Mouse (Mus musculus) left cerebral cortex, postnatal 36 days (tissue): ENCODE results near the gene Npff. TPM values are rescaled to one million over a fixed set of nuclear protein-coding genes. Genes with fewer than 3 reads are reported as not detected.

Experiments used
- total RNA-seq, 2 experiments: library from RNA; stranded (reverse); gene quantifications; 2 replicates each; pipeline ENCODE4 v1.2.3; 2021

The Npff gene
- total RNA-seq, 2 experiments from 2014 or later, result 1.8 to 5.1 TPM

Other genes with a start within 250 kb of the Npff start
- gene Mfsd5, start 245.5 kb downstream of the Npff start, total RNA-seq, result 10 to 100 TPM; 40.9 to 43.9 TPM
- gene Espl1, start 228.7 kb downstream of the Npff start, total RNA-seq, result 1 to 10 TPM; 1.1 TPM
- gene Pfdn5, start 198.8 kb downstream of the Npff start, total RNA-seq, result 100 to 1,000 TPM; 374 to 425 TPM
- gene Myg1, start 193.2 kb downstream of the Npff start, total RNA-seq, result 10 to 100 TPM; 45.8 to 69.3 TPM
- gene Aaas, start 174.2 kb downstream of the Npff start, total RNA-seq, result 10 to 100 TPM; 17.2 to 17.7 TPM
- under 1 TPM; 0.79 to 1.00 TPM for gene Sp7, start 157.8 kb downstream of the Npff start, total RNA-seq
- 10 to 100 TPM; 22.0 to 30.3 TPM for gene Sp1, start 118.8 kb downstream of the Npff start, total RNA-seq
- gene Amhr2, start 79.6 kb downstream of the Npff start, total RNA-seq, result 1 to 10 TPM in 1 of 2 experiments, under 1 TPM in 1; 0.99 to 2.3 TPM
- 10 to 100 TPM; 41.4 to 43.2 TPM for gene Prr13, start 65.9 kb downstream of the Npff start, total RNA-seq
- gene Pcbp2, start 54.4 kb downstream of the Npff start, total RNA-seq, result 100 to 1,000 TPM; 467 to 505 TPM
- gene Gm10337, start 21.2 kb downstream of the Npff start, total RNA-seq, result not detected
- gene Map3k12, start 7.9 kb downstream of the Npff start, total RNA-seq, result 10 to 100 TPM; 96.4 to 98.8 TPM
- 10 to 100 TPM; 30.7 to 36.3 TPM for gene Tarbp2, start 6.8 kb downstream of the Npff start, total RNA-seq
- not detected for gene Gm28047, start 100.1 kb upstream of the Npff start, total RNA-seq
- gene Atf7, start 100.5 kb upstream of the Npff start, total RNA-seq, result 10 to 100 TPM; 27.1 to 43.0 TPM
- 10 to 100 TPM in 1 of 2 experiments, 1 to 10 TPM in 1; 8.8 to 11.0 TPM for gene Atp5g2, start 147.4 kb upstream of the Npff start, total RNA-seq
- 10 to 100 TPM; 70.8 to 82.0 TPM for gene Calcoco1, start 197.2 kb upstream of the Npff start, total RNA-seq